Mouse (Mus musculus) intestine, embryonic 15.5 days (tissue): Measurements from ENCODE around the gene Mrpl38. TPM values are rescaled to one million over a fixed set of nuclear protein-coding genes. Genes with fewer than 3 reads are reported as not detected.
A peak's percentile ranks its signal among the peaks of the same experiment; 100 is the strongest.

Experiments used
- ATAC-seq: fragments of 200-750 bp; cut with Nextera tagmentation; 2 replicates; pipeline ENCODE4 v1.8.0; 2017; ENCODE audit warnings: moderate TSS enrichment, moderate library complexity
- H3K27ac ChIP-seq: fragments of 300-500 bp; sonication (generic); 2 replicates; pipeline ENCODE4 v1.5.1; 2015; ENCODE audit warnings: mild to moderate bottlenecking, inconsistent platforms
- H3K27me3 ChIP-seq: fragments of 300-500 bp; sonication (generic); replicated peaks from 2 replicates; pipeline ENCODE4 v1.6.1; 2015; ENCODE audit warnings: inconsistent platforms
- H3K36me3 ChIP-seq: fragments of 300-500 bp; sonication (generic); 2 replicates; pipeline ENCODE4 v1.6.1; 2015; ENCODE audit warnings: inconsistent platforms
- H3K4me1 ChIP-seq: fragments of 300-500 bp; sonication (generic); replicated peaks from 2 replicates; pipeline ENCODE4 v1.6.1; 2015; ENCODE audit warnings: inconsistent platforms
- H3K4me2 ChIP-seq: fragments of 300-500 bp; sonication (generic); replicated peaks from 2 replicates; pipeline ENCODE4 v1.6.1; 2015; ENCODE audit warnings: mild to moderate bottlenecking, inconsistent platforms
- H3K4me3 ChIP-seq: fragments of 300-500 bp; sonication (generic); replicated peaks from 2 replicates; pipeline ENCODE4 v1.5.1; 2015; ENCODE audit warnings: inconsistent platforms
- H3K9ac ChIP-seq: fragments of 300-500 bp; sonication (generic); 2 replicates; pipeline ENCODE4 v1.6.1; 2015; ENCODE audit warnings: inconsistent platforms
- H3K9me3 ChIP-seq: fragments of 300-500 bp; sonication (generic); 2 replicates; pipeline ENCODE4 v1.6.1; 2016; ENCODE audit warnings: inconsistent platforms
- WGBS: fragments of 180-500 bp; shearing (Covaris S2); methylation state at CpG from one replicate; pipeline ENCODE4 v1.1.7; 2015; 5-methylcytosine and 5-hydroxymethylcytosine counted together
- polyA plus RNA-seq: library from polyadenylated mRNA; unstranded; fragments of >200 nt; fragmentation: Nextera tagmentation; extraction: Ambion mirVana; gene quantifications from 2 replicates; pipeline ENCODE4 v1.2.1, GENCODE M21; 2015

The Mrpl38 gene
- polyA plus RNA-seq, 1 experiment from 2014 or later, result 109 TPM

DNA sequence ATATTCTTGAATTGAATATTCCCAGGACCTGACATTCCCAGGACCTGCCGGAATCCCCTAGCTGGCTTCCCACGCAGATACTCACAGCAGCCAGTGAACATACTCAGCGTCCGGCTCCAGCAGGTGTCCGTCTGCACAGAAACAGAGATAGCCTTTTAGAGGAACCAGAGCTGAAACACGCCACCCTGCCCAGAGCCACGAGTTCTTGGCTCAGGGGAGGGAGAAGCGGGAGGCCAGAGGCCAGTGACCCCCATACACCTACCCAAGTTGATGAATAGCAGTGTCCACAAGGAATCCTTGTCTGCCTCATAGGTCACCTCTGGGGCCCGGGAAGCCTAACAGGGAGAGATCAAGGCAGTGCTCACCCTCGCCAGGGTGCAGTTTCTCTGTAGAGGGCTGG, 4.5 kb downstream of the Mrpl38 start:
- no peak overlapping the region for H3K4me2 ChIP-seq
- H3K27me3 ChIP-seq, result no peaks in the 10 kb centered on the region
- H3K27ac ChIP-seq, result no peak overlapping the region
- ATAC-seq, result no peak
- H3K9me3 ChIP-seq, result no peaks in the 10 kb centered on the region
- H3K9ac ChIP-seq, result no peak overlapping the region
- H3K4me1 ChIP-seq, result peaks cover 24% of the 10 kb centered on the region
- peaks cover 10% of the 10 kb centered on the region; the same call in 1 of the 2 replicates for H3K36me3 ChIP-seq
- 86% methylated on average over 10 of the region's 10 CpGs for WGBS
- no peak overlapping the region for H3K4me3 ChIP-seq

DNA sequence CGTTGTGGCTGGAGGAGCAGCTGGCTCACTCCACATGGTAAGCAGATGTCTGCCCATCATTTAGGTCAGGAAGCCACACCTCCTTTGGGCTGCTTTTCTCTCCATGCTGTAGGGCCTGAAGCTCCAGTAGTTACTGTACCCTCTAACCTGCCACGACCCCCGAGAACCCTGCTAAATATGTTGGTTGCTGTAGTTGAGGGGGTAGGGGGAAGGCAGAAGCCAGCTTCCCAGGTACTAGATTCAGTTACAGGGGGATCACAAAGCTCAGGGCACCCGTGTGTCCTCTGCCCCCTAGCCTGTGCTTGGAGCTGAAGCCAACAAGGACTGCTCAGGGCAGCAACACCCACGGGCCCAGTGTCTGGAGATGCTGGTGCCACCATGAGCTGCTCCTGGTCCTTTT, 5.2 kb downstream of the Mrpl38 start:
- no peaks in the 10 kb centered on the region for H3K27me3 ChIP-seq
- 70% methylated on average over 5 of the region's 5 CpGs for WGBS
- no peak overlapping the region for H3K4me3 ChIP-seq
- H3K9ac ChIP-seq, result no peak overlapping the region
- no peaks in the 10 kb centered on the region for H3K9me3 ChIP-seq
- peaks cover 24% of the 10 kb centered on the region for H3K4me1 ChIP-seq
- ATAC-seq, result no peak
- peaks cover 10% of the 10 kb centered on the region; the same call in 1 of the 2 replicates for H3K36me3 ChIP-seq
- no peak overlapping the region for H3K27ac ChIP-seq
- H3K4me2 ChIP-seq, result no peak overlapping the region

DNA sequence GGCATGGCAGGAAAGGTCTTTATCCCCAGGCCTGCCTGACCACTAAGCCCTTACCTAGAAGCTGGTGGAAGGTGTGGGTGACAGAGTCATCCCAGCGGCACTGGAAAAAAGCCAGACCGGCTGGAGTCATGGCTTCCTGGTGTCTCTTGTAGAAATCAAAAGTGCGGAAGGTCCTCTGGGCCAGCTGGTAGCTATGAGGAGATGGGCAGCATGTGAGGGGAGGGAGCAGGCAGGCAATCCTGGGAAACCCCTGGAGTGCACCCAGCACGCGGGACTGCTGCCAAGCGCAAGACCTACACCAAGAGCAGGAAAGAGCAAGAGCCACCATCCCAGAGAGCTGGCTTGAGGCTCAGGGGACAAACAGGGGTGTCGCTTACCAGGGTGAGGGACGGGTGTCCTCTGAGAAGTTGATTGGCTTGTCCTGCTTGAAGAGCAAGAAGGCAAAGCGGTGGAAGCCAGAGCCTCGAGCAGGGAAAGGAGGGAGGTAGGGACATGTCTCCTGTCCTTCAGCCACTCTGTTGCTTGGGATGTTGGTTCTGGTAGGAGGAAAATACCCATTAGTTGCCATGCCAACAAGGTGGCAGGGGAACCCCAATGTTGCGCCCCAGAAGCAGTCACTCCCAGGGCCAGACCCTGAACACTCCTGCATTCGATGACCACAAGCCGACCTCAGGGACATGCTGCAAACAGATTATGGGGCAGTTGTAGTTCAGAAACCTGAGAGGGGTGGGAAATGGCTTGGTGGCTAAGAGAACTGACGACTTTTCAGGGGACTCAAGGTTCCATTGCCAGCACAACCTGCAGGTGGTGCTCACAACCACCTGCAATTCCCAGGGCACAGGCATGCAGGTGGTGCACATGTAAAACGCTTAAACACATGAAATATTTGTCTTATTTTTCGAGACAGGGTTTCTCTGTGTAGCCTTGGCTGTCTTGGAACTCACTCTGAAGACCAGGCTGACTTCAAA, 6.0 kb downstream of the Mrpl38 start:
- peaks cover 10% of the 10 kb centered on the region; the same call in 1 of the 2 replicates for H3K36me3 ChIP-seq
- H3K4me1 ChIP-seq, result peaks cover 27% of the 10 kb centered on the region
- WGBS, result 82% methylated on average over 16 of the region's 16 CpGs

DNA sequence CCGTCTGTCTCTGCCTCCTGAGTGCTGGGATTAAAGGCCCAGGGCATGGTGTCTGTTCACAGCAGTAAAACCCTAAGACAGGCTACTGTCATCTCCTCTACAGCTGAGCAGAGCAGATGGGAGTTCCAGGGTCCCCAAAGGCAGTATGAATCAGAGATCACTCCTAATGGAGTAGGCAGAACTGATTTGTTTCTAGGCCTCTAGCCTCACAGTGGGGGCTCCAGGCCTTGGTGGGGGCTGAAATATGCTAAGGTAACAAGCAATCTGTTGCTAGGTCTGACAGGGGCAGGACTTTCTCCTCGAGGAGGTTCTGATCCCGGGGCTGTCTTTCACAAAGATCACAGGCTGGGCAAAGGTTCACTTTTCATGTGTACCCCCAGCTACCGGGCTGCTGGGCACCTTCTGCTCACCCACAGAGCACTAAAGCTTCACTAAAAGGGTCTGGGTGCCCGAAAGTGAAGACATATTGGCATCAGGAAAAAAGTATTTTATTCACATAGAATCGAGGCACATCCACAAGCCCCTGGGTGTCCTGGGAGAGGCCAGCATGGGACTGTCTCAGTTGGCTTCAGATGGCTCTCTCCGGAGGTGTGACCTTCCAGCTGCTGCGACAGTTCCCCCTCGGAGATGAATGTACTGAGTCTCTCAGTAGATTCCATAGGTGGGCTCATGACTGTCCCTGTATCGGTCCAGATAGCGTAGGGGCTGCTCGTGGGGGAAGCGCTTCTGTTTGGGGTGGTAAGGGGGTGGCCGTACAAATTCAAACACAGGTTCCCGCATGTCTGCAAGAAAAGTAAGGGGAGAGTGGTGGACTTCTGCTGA, 7.1 kb downstream of the Mrpl38 start:
- Histone ChIP-seq H3K9me3 (no peaks in the 10 kb centered on the region), H3K4me2 (peak overlapping the region; percentile 82), H3K4me1 (peaks cover 31% of the 10 kb centered on the region), H3K27ac (peak overlapping the region; percentile 96), H3K9ac (peak overlapping the region; percentile 81), H3K4me3 (peak overlapping the region; percentile 66), H3K36me3 (peaks cover 10% of the 10 kb centered on the region; the same call in 1 of the 2 replicates), H3K27me3 (no peaks in the 10 kb centered on the region)
- 76% methylated on average over 15 of the region's 15 CpGs for WGBS
- peak; percentile 2 for ATAC-seq

More for the DNA sequence above, 6.0 kb downstream of the Mrpl38 start:
- H3K9ac ChIP-seq, result no peak overlapping the region
- no peaks in the 10 kb centered on the region for H3K9me3 ChIP-seq
- no peak for ATAC-seq
- H3K27ac ChIP-seq, result no peak overlapping the region
- no peak overlapping the region for H3K4me2 ChIP-seq
- H3K27me3 ChIP-seq, result no peaks in the 10 kb centered on the region
- no peak overlapping the region for H3K4me3 ChIP-seq

DNA sequence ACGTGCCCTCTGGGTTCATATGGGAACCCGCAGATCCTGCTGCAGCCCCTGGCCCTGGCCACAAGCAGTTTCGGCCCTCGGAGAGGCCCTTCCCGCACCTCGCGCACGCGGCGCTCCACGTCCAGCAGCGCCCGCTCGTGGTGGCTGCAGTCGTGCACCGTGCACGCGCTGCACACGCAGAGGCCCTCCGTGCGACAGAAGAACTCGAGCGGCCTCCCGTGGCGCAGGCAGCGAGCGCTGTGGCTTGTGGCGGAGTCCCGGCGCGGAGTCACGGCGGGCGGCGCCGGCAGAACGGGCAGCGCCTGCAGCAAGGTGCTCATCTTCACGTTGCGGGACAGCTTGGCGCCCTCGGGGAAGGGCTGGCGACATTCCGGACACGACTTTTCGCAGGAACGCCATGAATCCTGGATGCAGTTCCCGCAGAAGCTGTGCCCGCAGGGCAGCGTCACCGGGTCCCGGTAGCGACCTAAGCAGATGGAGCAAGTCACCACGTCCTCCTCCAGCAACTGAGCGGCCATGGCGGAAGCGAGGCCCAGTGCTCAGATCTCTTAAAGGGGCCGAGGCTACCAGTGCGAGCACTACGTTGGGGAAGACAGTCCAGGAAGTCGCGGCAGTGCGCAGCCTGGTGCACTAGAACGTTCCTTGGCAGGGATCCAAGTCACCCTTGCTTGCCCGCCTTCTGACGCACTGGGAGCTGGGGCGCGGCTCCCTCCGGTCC, 8.0 kb downstream of the Mrpl38 start, which contains the start of gene Trim65:
Gene Trim65 (minus strand): TSS at position 641 of the 718 bp plus-strand sequence.
- peaks cover 18% of the 10 kb centered on the region for H3K36me3 ChIP-seq
- H3K9me3 ChIP-seq, result no peaks in the 10 kb centered on the region
- peak within 1 kb of the TSS; percentile 66 for H3K4me3 ChIP-seq
- peak within 1 kb of the TSS; percentile 81 for H3K9ac ChIP-seq
- H3K4me1 ChIP-seq, result peaks cover 31% of the 10 kb centered on the region
- peak within 1 kb of the TSS; percentile 82 for H3K4me2 ChIP-seq
- peak; percentile 89 for ATAC-seq
- H3K27me3 ChIP-seq, result no peaks in the 10 kb centered on the region
- H3K27ac ChIP-seq, result peak within 1 kb of the TSS; percentile 96
- WGBS, result under 1% methylated on average over 67 of the region's 69 CpGs

DNA sequence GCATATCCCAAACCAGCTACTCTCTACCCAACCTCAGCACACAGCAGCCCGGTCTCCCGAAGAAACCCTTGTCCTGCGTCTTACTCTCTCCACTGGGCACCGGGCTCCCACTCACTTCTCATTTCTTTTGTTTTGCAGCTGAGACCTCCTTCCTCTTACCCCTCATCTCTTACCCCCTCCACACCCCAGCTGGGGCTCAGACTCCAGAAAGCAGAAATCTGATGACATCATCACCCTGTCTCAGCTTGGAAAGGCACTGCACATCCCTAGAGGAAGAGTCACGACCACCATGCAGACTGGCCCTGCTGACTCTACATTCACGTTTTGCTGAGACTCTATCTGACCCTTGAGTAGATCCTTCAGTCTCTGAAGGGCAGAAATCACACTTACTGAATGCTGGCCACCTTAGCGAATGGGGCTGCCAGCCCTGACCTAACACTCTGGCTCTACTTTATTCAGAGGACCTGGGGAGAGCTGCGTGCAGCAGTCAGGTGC, 8.6 kb downstream of the Mrpl38 start:
- 44% methylated on average over 8 of the region's 8 CpGs for WGBS
- H3K27ac ChIP-seq, result peak overlapping the region; percentile 96

DNA sequence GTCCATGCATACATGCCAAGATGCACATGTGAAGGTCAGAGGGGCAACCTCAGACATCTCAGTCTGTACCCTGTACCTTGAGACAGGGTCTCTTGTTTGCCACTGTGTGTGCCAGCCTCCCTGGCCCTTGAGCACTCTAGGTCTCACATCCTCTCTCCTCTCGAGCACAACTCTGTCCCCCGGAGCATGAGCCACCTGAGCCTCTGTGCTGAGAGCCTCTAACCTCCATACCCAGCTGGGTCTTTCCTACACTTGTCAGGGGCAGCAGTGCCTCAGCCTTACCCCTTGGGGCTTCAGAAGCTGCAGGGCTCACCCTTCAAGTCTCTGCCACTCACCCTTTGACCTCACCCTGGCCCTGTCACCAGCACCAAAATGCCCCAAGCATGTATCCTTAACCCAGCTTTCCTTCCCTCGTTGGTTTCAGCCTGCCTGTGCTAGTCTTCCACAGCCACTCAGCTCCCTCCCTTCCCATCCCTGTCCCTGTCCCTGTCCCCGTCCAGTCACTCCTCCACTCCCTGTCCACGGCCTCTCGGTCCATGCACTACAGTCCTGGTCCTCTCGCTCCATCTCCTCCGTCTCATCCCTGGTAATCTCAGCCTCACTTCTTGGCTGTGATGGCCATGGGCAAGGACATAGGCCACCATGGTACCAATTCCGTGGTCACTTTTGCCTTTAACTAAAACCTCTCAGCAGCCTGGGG, 9.4 kb downstream of the Mrpl38 start:
- Histone ChIP-seq H3K27me3 (no peaks in the 10 kb centered on the region), H3K36me3 (peaks cover 20% of the 10 kb centered on the region), H3K4me2 (peak overlapping the region; percentile 82), H3K27ac (no peak overlapping the region), H3K4me3 (no peak overlapping the region), H3K4me1 (peaks cover 31% of the 10 kb centered on the region), H3K9me3 (no peaks in the 10 kb centered on the region), H3K9ac (peak overlapping the region; percentile 81; the same call in 1 of the 2 replicates)
- no peak for ATAC-seq
- 85% methylated on average over 9 of the region's 9 CpGs for WGBS

More for the DNA sequence above, 8.6 kb downstream of the Mrpl38 start:
- Histone ChIP-seq H3K9ac (peak overlapping the region; percentile 81), H3K9me3 (no peaks in the 10 kb centered on the region), H3K4me1 (peaks cover 31% of the 10 kb centered on the region), H3K36me3 (peaks cover 23% of the 10 kb centered on the region), H3K4me3 (peak overlapping the region; percentile 66), H3K27me3 (no peaks in the 10 kb centered on the region), H3K4me2 (peak overlapping the region; percentile 82)
- peak; percentile 18; the same call in 1 of the 2 replicates for ATAC-seq

DNA sequence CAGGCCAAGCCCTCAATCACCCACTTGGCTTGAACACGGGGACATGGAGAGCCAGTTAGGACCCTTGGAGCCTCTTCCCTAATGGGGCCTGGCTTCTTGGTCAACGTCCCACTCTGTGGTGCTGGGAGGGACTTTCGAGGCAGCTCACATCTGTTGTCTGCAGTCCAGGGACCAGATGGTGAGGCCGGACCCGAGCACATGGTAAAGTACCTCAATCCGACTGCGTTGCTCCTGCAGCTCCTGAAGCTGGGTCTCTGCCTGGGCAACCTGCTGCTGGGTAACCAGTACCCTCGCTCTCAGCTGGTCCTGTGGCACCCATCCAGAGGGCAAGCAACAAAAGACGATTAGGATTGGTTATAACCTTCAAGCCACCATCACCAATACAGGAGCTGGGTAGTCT, 10.7 kb downstream of the Mrpl38 start:
- Histone ChIP-seq H3K27me3 (no peaks in the 10 kb centered on the region), H3K27ac (0 out of 2 replicates have a peak overlapping the region, but pooled peaks have one; percentile 77), H3K4me3 (no peak overlapping the region), H3K9me3 (no peaks in the 10 kb centered on the region), H3K9ac (peak overlapping the region; percentile 28; the same call in 1 of the 2 replicates), H3K4me1 (peaks cover 31% of the 10 kb centered on the region), H3K4me2 (peak overlapping the region; percentile 43), H3K36me3 (peaks cover 20% of the 10 kb centered on the region)
- 60% methylated on average over 9 of the region's 9 CpGs for WGBS
- no peak for ATAC-seq

DNA sequence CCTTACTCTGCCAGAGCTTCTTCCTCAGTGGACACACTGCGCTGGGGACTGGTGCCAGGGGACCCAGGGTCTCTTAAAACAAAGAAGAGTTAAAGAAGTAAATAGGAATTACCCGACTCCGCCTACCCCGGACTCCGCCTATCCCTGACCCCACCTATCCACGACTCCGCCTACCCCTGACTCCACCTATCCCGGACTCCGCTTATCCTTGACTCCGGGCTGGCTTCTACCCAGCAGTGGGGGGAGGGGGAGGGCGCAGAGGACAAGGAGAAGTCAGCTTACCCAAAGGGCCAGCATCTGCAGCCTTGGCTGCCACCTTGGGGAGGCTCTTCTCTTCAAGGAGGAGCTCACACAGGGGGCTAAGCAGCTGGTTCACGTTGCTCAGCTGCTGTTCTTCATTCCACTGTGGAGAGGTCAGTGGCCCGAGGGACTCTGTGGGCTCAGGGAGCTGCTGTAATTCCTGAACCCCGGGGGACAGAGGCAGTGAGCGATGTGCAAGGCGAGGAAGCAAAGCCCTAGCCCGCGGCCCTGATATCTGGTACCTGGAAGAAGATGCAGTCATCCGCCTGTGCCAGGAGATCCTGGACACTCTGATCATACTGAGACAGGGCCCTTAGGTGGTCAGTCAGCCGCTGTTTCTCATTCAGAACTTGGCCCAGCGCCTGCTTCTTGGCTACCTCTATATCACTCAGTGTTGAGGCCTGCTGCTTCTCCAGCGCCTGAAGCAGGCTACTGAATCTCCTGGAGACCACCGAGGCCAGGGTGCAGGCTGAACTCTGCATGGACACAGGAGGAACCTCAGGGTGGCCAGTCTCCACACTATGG, 11.3 kb downstream of the Mrpl38 start, which contains the start of gene Trim47:
Gene Trim47 (minus strand): TSS at position 55 of the 825 bp plus-strand sequence.
- Histone ChIP-seq H3K36me3 (peaks cover 17% of the 10 kb centered on the region), H3K4me2 (peak within 1 kb of the TSS; percentile 43), H3K4me3 (peak within 1 kb of the TSS; percentile 15; the same call in 1 of the 2 replicates), H3K9ac (peak within 1 kb of the TSS; percentile 28), H3K27me3 (no peaks in the 10 kb centered on the region), H3K4me1 (peaks cover 31% of the 10 kb centered on the region), H3K27ac (peak within 1 kb of the TSS; percentile 77), H3K9me3 (no peaks in the 10 kb centered on the region)
- ATAC-seq, result peak; percentile 34; the same call in 1 of the 2 replicates
- 26% methylated on average over 23 of the region's 23 CpGs for WGBS

DNA sequence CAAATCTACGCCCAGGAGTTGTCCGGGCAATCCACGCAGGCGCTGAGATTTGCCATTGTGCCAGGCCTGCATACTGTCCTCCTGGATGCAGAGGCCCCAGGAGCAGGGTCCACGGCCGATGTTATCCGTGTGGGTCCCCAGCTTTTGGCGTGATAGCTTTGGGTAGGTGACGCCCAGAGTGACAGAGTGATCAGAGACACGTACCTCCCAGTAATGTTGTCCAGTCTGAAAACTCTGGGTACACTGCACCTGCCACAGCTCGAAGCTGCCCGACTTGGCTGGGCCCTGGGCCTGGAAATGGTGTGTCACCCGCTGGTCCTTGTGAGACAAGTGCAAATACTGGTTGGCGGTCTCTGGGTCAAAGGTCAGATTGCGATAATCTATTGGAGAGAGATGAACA, 12.4 kb downstream of the Mrpl38 start:
- peaks cover 24% of the 10 kb centered on the region for H3K4me1 ChIP-seq
- peaks cover 17% of the 10 kb centered on the region for H3K36me3 ChIP-seq
- H3K27me3 ChIP-seq, result no peaks in the 10 kb centered on the region
- H3K4me3 ChIP-seq, result no peak overlapping the region
- 93% methylated on average over 15 of the region's 15 CpGs for WGBS
- no peak for ATAC-seq
- no peak overlapping the region for H3K9ac ChIP-seq
- H3K4me2 ChIP-seq, result no peak overlapping the region
- H3K9me3 ChIP-seq, result no peaks in the 10 kb centered on the region
- H3K27ac ChIP-seq, result no peak overlapping the region
